Mouse (Mus musculus): ENCODE data around the gene Ltbp3. TPM values are rescaled to one million over a fixed set of nuclear protein-coding genes. Genes with fewer than 3 reads are reported as not detected.
"Not testable (repeated sequence)": the region's sequence is repeated elsewhere in the genome, so short reads cannot be mapped to it uniquely, and the experiment has no call there.

Gene Ltbp3
- polyA plus RNA-seq, 1 experiment from 2014 or later: 9.5 TPM

DNA sequence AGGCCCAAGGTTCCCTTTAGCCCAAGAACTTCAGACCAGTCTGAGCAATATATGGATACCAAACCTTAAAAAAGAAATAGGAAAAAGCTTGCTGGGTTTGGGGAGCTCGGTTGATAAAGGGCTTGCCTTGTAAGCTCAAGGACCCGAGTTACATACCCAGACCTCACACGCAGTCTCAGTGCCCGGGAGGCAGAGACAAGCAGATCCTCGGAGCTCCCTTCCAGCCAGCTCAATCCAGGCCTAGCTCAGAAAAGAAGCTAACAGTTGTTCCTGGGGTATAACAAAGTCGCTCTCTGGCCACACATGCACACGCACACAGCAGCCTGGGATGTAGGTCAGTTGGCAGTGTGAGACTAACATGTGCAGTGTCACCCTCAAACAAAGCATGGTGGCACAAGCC lies 47.2 kb downstream of the Ltbp3 start:
- H3K4me3 ChIP-seq (replicated peaks): no peak overlapping the region
- no peak overlapping the region for H3K9ac ChIP-seq (replicated peaks)
- H3K4me2 ChIP-seq (replicated peaks): no peak overlapping the region
- WGBS: 88% methylated on average over 7 of the region's 7 CpGs
- no peak overlapping the region for H3K27ac ChIP-seq
- H3K9me3 ChIP-seq: no peaks in the 10 kb centered on the region
- H3K4me1 ChIP-seq (replicated peaks): no peaks in the 10 kb centered on the region
- no peaks in the 10 kb centered on the region for H3K36me3 ChIP-seq
- no peak for ATAC-seq
- no peaks in the 10 kb centered on the region for H3K27me3 ChIP-seq

DNA sequence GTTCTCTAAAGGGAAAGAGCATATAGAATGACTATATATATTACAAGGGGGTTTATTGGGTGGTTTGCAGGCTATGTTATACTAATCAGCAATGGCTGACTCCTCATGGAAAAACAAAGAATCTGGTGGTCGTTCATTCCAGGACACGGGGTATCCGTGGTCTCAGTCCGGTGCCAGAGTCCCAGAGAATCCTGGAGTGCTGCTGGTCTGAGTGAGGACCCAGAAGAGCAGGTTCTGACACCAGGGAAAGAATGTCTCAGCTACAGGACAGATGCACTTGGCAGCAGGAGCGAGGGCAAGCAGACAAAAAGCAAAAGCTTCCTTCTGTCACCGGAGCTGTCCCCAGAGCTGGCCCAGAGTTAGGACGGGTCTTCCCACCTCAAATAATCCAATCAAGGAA lies 47.9 kb downstream of the Ltbp3 start:
- ATAC-seq: no peak
- no peak overlapping the region for H3K9ac ChIP-seq (replicated peaks)
- H3K27me3 ChIP-seq: no peaks in the 10 kb centered on the region
- no peak overlapping the region for H3K27ac ChIP-seq
- H3K36me3 ChIP-seq: no peaks in the 10 kb centered on the region
- no peak overlapping the region for H3K4me2 ChIP-seq (replicated peaks)
- H3K4me1 ChIP-seq (replicated peaks): 0 out of 2 replicates have a peak, but pooled peaks cover 3% of the 10 kb centered on the region
- WGBS: 88% methylated on average over 7 of the region's 7 CpGs
- no peak overlapping the region for H3K4me3 ChIP-seq (replicated peaks)
- no peaks in the 10 kb centered on the region for H3K9me3 ChIP-seq

DNA sequence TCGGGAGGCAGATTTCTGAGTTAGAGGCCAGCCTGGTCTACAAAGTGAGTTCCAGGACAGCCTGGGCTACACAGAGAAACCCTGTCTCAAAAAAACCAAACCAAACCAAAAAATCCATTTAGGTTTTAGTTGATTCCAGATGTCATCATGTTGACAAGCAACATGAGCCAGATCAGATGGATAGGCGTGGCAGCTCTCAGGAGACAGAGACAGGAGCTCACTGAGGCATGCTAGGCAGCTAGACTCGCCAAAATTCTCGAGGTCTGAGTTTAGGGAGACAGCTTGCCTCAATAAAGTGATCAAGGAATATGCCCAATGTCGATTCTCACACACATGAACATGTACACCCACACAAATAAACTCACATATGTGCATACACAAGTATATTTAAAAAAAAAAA lies 48.4 kb downstream of the Ltbp3 start:
- 71% methylated on average over 5 of the region's 5 CpGs for WGBS
- H3K9me3 ChIP-seq: no peaks in the 10 kb centered on the region
- no peak overlapping the region for H3K4me2 ChIP-seq (replicated peaks)
- no peak for ATAC-seq
- H3K4me1 ChIP-seq (replicated peaks): peaks cover 4% of the 10 kb centered on the region; the same call in 1 of the 2 replicates
- no peaks in the 10 kb centered on the region for H3K36me3 ChIP-seq
- no peak overlapping the region for H3K4me3 ChIP-seq (replicated peaks)
- H3K27ac ChIP-seq: no peak overlapping the region
- no peaks in the 10 kb centered on the region for H3K27me3 ChIP-seq
- no peak overlapping the region for H3K9ac ChIP-seq (replicated peaks)

DNA sequence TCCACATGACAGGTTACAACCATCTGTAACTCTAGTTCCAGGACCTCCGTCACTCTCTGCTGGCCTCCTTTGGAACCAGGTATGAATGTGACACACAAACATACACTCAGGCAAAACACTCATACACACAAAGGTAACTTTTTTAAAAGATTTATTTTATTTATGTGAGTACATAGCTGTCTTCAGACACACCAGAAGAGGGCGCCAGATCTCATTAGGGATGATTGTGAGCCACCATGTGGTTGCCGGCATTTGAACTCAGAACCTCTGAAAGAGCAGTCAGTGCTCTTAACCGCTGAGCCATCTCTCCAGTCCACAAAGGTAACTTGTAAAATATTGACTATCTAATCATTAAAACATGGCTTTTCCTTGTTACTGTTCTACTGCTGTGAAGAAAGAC lies 50.6 kb downstream of the Ltbp3 start:
- ATAC-seq: no peak
- Histone ChIP-seq H3K4me1 (replicated peaks) (peaks cover 23% of the 10 kb centered on the region), H3K4me3 (replicated peaks) (no peak overlapping the region), H3K27ac (no peak overlapping the region), H3K27me3 (no peaks in the 10 kb centered on the region), H3K9me3 (no peaks in the 10 kb centered on the region), H3K9ac (replicated peaks) (no peak overlapping the region), H3K36me3 (peaks cover 17% of the 10 kb centered on the region), H3K4me2 (replicated peaks) (no peak overlapping the region)
- 79% methylated on average over 4 of the region's 4 CpGs for WGBS

DNA sequence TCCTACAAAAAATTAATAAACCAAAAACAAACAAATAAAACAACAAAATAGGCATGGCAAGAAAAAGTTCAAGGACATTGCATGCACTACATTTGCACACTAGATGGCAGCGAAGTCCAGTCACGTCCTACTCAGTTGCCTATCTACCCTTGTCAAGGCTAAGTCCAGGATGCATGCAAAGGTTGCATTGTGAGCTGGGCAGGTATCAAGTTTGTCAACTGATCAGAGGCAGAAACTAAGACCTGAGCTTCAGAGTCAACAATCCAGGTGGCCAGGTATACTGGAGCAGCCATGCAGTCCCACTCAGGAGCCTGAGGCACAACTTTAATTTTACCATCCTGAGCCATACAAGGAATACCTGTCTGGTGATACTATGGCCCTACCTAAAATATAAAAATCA lies 52.4 kb downstream of the Ltbp3 start:
- Histone ChIP-seq H3K9me3 (no peaks in the 10 kb centered on the region), H3K4me2 (replicated peaks) (0 out of 2 replicates have a peak overlapping the region, but pooled peaks have one; percentile 18), H3K9ac (replicated peaks) (no peak overlapping the region), H3K27ac (peak overlapping the region; percentile 56; the same call in 1 of the 2 replicates), H3K4me1 (replicated peaks) (peaks cover 40% of the 10 kb centered on the region), H3K36me3 (peaks cover 34% of the 10 kb centered on the region), H3K4me3 (replicated peaks) (0 out of 2 replicates have a peak overlapping the region, but pooled peaks have one; percentile 1), H3K27me3 (no peaks in the 10 kb centered on the region)
- 6% methylated on average over 2 of the region's 2 CpGs for WGBS
- peak; percentile 69 for ATAC-seq

DNA sequence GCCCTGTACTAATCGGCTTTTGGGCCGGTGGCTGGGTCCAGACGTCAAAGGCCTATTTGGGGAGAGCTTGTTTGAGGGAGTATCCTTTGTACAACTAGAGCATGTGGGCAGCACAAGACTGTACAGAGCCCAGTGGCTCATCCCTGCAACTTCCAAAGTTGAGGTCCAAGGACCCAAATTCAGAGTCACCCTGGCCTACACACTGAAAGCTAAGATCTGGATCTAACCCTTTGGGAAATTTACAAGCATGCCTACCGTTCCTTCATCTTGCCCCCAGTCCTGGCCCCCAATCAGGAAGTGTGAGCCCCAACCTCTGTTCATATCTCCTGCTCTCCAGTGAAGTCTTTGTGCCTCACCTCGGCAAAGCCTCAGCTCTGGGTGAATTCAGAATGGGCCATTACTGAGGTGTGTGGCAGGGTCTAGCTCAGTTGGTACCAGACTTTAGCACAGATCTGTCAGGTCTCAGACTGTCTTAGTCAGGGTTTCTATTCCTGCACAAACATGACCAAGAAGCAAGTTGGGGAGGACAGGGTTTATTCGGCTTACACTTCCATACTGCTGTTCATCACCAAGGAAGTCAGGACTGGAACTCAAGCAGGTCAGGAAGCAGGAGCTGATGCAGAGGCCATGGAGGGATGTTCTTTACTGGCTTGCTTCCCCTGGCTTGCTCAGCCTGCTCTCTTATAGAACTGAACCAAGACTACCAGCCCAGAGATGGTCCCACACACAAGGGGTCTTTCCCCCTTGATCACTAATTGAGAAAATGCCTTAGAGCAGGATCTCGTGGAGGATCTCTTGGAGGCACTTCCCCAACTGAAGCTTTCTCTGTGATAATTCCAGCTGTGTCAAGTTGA lies 53.4 kb downstream of the Ltbp3 start:
- Histone ChIP-seq H3K9ac (replicated peaks) (peak overlapping the region; percentile 67; the same call in 1 of the 2 replicates), H3K4me3 (replicated peaks) (peak overlapping the region; percentile 99; the same call in 1 of the 2 replicates), H3K4me1 (replicated peaks) (peaks cover 40% of the 10 kb centered on the region), H3K27ac (peak overlapping the region; percentile 69), H3K36me3 (peaks cover 39% of the 10 kb centered on the region)
- 33% methylated on average over 7 of the region's 7 CpGs for WGBS
- H3K27me3 ChIP-seq; H3K9me3 ChIP-seq; H3K4me2 ChIP-seq (replicated peaks): not testable (repeated sequence)
- peak; percentile 61 for ATAC-seq

DNA sequence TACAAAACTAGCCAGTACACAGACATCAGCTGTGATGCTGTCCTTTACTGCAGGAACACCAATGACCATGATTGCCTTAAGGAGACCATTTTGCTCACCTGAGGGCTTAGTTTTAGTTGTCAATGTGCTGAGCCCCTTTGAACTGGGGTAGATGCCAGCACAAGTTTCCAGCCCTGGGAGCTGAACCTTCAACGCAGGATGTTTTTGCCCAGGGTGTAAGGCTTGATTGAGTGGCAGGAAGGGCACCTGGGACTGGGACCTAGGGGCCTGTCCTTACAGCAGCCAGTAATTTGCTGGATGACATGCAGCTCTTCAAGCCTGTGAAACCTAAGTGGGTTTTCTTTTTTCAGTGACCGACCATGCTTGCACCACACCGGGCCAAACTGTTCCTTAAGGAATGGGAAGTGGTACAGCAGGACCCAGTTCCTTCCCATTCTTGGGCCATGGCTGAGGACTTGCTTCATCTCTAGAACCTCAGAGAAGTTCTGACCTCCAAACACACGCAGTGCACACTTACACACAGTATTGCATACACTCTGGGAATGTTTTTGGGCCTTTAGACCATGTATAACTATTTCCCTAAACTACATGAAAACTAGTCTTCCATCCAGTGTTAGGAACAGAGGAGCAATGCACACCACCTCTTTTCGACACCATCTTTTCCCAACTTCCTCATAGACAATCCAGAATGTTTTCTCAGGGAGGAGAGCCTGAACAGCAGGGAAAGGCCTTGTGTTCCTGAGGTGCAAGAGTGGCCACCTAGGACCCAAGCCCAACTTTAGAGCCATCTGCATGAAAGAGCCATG lies 54.3 kb downstream of the Ltbp3 start:
- peaks cover 40% of the 10 kb centered on the region for H3K4me1 ChIP-seq (replicated peaks)
- H3K36me3 ChIP-seq: peaks cover 39% of the 10 kb centered on the region

DNA sequence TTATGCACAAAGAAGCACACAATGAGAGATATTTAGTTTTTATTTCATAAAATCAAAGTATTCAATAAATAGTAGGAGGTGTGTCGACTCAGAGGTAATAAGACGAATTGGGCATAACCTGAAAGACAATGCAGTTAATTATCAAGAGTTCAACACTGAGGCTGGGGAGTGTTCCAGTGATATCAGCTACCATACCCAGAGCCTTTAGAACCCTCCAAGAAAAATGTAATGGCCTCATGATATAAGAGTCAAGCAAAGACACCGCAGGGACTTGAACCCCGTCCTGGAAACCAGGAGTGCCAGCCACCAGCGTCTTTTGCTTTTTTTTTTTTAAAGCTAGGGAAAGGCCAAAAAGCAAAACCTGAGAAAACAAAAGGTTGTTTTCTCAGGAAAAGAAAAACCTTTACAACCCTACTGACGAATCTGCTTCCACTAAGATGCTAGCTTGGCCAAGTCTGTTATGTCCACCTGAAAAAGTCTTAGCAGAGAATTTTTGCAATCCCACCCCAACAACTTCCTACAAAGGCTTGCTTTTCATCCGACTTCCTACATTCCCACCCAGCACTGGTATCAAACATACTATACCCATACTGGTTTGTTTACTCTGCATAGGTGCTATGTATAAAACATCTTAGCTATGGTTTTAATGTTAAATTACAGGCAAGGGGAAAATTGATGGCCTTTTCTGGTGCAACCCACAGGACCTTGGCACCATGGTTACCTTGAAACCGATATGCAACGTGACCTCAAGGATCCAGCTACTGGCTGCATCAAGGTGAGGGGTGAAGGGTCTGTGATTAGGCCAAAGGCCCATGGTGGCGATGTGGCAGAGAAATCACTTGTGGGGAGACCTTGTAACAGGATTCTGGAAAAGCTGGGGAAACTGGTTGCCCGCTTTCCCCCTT lies 55.2 kb downstream of the Ltbp3 start:
- no peaks in the 10 kb centered on the region for H3K27me3 ChIP-seq
- peaks cover 39% of the 10 kb centered on the region for H3K36me3 ChIP-seq
- no peak for ATAC-seq
- peak overlapping the region; percentile 99 for H3K4me3 ChIP-seq (replicated peaks)
- H3K4me2 ChIP-seq (replicated peaks): peak overlapping the region; percentile 97
- H3K9me3 ChIP-seq: no peaks in the 10 kb centered on the region
- H3K9ac ChIP-seq (replicated peaks): peak overlapping the region; percentile 67
- H3K27ac ChIP-seq: peak overlapping the region; percentile 54
- 74% methylated on average over 11 of the region's 11 CpGs for WGBS
- H3K4me1 ChIP-seq (replicated peaks): peaks cover 40% of the 10 kb centered on the region

More for the DNA sequence above, 54.3 kb downstream of the Ltbp3 start:
- peak overlapping the region; percentile 99 for H3K4me3 ChIP-seq (replicated peaks)
- H3K27ac ChIP-seq: peak overlapping the region; percentile 47; the same call in 1 of the 2 replicates
- peak; percentile 19; the same call in 1 of the 2 replicates for ATAC-seq
- H3K9ac ChIP-seq (replicated peaks): peak overlapping the region; percentile 67
- H3K9me3 ChIP-seq: no peaks in the 10 kb centered on the region
- 43% methylated on average over 5 of the region's 5 CpGs for WGBS
- no peaks in the 10 kb centered on the region for H3K27me3 ChIP-seq
- H3K4me2 ChIP-seq (replicated peaks): peak overlapping the region; percentile 97

DNA sequence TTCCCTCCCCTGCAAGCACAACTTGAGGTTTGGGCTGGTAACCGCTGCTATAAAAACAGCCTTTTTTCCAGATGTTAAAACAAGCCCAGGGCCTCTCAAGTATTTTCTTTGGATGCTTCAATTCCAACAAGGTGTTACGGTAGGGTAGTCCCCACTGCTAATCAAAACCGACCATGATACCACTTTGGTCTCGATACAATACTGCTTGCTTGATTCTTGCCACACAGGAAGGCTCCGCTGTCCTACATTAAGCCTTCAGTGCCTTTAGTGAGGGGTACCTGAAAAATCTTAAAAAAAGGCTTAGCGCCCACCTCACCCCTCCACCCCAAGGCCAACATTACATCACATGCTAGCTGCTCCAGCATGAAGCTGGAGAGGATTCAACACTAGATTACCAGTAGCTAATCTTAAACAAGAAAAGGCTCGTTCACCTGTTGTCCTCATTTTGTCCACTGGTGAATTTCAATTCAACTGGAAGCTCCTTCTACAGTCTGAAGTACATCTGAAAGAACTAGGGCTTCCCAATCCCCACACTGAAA lies 55.9 kb downstream of the Ltbp3 start:
- WGBS: 67% methylated on average over 7 of the region's 7 CpGs
- Histone ChIP-seq H3K27me3 (no peaks in the 10 kb centered on the region), H3K9me3 (no peaks in the 10 kb centered on the region), H3K4me2 (replicated peaks) (peak overlapping the region; percentile 97), H3K36me3 (peaks cover 39% of the 10 kb centered on the region), H3K4me1 (replicated peaks) (peaks cover 40% of the 10 kb centered on the region), H3K9ac (replicated peaks) (peak overlapping the region; percentile 67), H3K4me3 (replicated peaks) (peak overlapping the region; percentile 99), H3K27ac (peak overlapping the region; percentile 54)
- no peak for ATAC-seq

DNA sequence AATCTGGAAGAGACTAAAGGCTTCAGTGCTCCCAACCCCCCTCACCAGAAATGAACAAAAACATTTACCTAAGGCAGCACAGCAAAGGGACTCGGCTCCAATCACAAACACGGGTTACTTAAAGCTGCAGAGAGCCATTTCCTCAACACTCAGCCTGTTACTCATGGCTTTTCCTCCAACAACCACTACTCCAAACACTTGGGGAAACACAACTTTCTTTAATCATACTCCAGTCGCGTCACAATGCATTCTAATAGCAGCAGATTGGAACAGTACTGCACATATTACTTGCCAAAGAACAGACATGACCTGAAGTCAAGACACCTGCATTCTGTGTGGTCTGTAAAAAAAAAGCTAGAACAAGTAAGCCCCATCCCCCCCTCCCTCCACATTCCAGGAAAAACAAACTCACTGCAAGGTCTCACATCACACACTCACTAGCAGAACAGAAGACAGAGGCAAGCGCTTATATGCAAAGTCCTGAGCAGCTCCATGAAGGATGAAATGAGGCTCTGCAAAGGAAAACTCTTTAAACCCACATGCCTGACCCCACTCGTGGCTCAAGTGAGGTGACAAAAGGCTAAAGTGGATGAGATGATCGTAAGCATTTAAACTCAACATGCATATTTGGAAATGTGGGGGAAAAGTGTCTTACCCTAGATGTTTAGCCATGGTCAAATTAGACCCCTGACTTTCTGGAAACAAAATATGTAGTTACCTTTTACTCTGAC lies 56.8 kb downstream of the Ltbp3 start:
- WGBS: 32% methylated on average over 7 of the region's 7 CpGs
- peak overlapping the region; percentile 97 for H3K4me2 ChIP-seq (replicated peaks)
- H3K36me3 ChIP-seq: peaks cover 39% of the 10 kb centered on the region
- ATAC-seq: no peak
- H3K9me3 ChIP-seq: no peaks in the 10 kb centered on the region
- H3K27me3 ChIP-seq: no peaks in the 10 kb centered on the region
- H3K4me1 ChIP-seq (replicated peaks): peaks cover 40% of the 10 kb centered on the region
- peak overlapping the region; percentile 99 for H3K4me3 ChIP-seq (replicated peaks)
- 0 out of 2 replicates have a peak overlapping the region, but pooled peaks have one; percentile 54 for H3K27ac ChIP-seq
- peak overlapping the region; percentile 67 for H3K9ac ChIP-seq (replicated peaks)
